Mouse (Mus musculus): ENCODE measurements around the gene D16Ertd472e. TPM values are rescaled to one million over a fixed set of nuclear protein-coding genes. Genes with fewer than 3 reads are reported as not detected.

Gene D16Ertd472e
- 8.9 and 10.5 TPM in 2 replicates for polyA plus RNA-seq (2016; fragmentation: Nextera tagmentation; extraction: Ambion mirVana)

DNA sequence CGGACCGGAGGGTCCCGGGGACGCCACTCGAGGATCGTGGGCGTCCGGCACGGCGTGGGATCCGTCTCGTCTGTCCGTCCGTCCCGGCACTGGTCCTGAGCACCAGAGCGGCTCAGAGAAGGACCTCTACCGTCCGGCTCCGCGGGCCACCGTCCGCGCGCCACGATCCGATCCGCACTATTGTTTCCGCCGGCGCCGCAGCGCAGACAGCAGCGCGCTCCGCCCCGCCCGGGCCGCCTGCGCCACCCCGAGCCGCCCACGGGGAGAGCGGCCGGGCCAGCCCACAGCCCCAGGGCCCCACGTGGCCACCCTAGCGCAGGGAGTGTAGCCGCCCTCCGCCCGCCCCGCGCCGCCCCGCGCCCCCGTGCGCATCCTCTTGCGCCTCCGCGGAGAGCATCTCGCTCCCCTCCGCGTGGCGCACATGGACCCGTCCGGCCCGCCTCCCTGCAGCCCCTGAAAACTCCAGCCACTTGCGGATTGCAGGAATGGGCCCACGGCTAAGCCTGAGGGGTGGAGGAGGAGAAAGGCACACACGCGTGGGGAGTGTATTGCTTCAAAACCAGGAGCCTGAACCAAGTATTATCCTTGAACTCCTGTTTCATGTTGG lies at the start of gene D16Ertd472e:
TSS of gene D16Ertd472e (minus strand) at position 231 of the 607 bp plus-strand sequence.
- Histone ChIP-seq H3K9ac (peak within 1 kb of the TSS; percentile 82), H3K4me3 (peak within 1 kb of the TSS; percentile 71), H3K4me1 (replicated peaks) (peaks cover 7% of the 10 kb centered on the region), H3K4me2 (peak within 1 kb of the TSS; percentile 71), H3K36me3 (no peaks in the 10 kb centered on the region), H3K27me3 (replicated peaks) (no peaks in the 10 kb centered on the region), H3K27ac (ENCODE audit: poor library complexity, severe bottlenecking) (peak within 1 kb of the TSS; percentile 80), H3K9me3 (replicated peaks) (no peaks in the 10 kb centered on the region; the same call in 1 of the 2 replicates)
- ATAC-seq (ENCODE audit: insufficient number of reproducible peaks, low FRiP score), result peak; percentile 96
- 1% methylated on average over 55 of the region's 70 CpGs for WGBS

DNA sequence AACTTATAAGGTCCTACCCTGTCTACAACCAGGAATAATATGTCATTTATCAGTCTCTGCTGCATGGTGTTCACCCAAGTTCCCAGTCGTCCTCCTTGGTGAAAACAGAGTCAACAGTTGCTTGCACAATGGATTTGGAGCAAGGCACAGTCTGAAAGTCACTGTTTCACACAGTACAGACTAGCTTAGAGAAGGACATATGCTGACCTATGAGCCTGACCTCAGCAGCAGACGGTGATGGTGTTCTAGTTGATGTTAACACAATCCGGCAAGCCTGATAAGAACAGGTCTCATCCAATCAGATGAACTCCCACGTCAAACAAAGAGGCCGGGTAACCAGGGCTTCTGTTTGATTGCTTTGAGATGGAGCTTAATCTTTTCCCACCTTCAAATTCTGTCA lies 46.2 kb upstream of the D16Ertd472e start:
- Histone ChIP-seq H3K9ac (no peak overlapping the region), H3K4me1 (replicated peaks) (no peaks in the 10 kb centered on the region), H3K27ac (ENCODE audit: poor library complexity, severe bottlenecking) (no peak overlapping the region), H3K4me3 (no peak overlapping the region), H3K36me3 (no peaks in the 10 kb centered on the region), H3K27me3 (replicated peaks) (no peaks in the 10 kb centered on the region), H3K9me3 (replicated peaks) (no peaks in the 10 kb centered on the region), H3K4me2 (no peak overlapping the region)
- WGBS, result 28% methylated on average over 5 of the region's 5 CpGs
- ATAC-seq (ENCODE audit: insufficient number of reproducible peaks, low FRiP score), result no peak

DNA sequence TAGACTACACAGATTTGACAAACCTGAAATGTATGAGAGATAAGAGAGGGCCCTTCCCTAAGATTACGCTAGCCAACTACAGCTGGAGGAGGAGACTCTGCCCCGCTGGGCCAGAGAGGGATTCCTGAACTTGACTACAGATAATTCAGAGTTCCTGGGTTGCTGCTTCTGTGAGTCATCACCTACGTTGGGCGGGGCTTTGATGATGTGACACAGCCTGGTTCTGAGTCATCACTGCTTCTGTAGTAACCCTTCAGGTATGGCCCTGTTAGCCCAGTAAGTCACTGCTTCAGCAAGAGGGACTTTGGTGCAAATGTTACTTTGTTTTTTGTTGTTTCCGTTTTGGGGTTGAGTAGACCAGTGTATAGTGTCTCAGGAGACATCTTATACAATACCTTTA lies 42.9 kb upstream of the D16Ertd472e start:
- no peak overlapping the region for H3K9ac ChIP-seq
- no peak overlapping the region for H3K4me3 ChIP-seq
- peak; percentile 29; the same call in 1 of the 2 replicates for ATAC-seq (ENCODE audit: insufficient number of reproducible peaks, low FRiP score)
- no peak overlapping the region for H3K4me2 ChIP-seq
- WGBS, result 38% methylated on average over 5 of the region's 5 CpGs
- H3K27ac ChIP-seq (ENCODE audit: poor library complexity, severe bottlenecking), result no peak overlapping the region
- no peaks in the 10 kb centered on the region for H3K4me1 ChIP-seq (replicated peaks)
- H3K27me3 ChIP-seq (replicated peaks), result no peaks in the 10 kb centered on the region
- no peaks in the 10 kb centered on the region for H3K36me3 ChIP-seq
- no peaks in the 10 kb centered on the region for H3K9me3 ChIP-seq (replicated peaks)

- no peak; the same call in 1 of the 2 replicates for ATAC-seq (ENCODE audit: insufficient number of reproducible peaks, low FRiP score)
- no peaks in the 10 kb centered on the region for H3K36me3 ChIP-seq
- H3K27ac ChIP-seq (ENCODE audit: poor library complexity, severe bottlenecking), result no peak overlapping the region
- WGBS, result 88% methylated on average over 11 of the region's 11 CpGs
- no peaks in the 10 kb centered on the region for H3K4me1 ChIP-seq (replicated peaks)
- H3K9me3 ChIP-seq (replicated peaks), result no peaks in the 10 kb centered on the region
- H3K27me3 ChIP-seq (replicated peaks), result no peaks in the 10 kb centered on the region
- H3K9ac ChIP-seq, result no peak overlapping the region
- no peak overlapping the region for H3K4me2 ChIP-seq
- H3K4me3 ChIP-seq, result no peak overlapping the region
Measured at GRCm38 (mm10) chr16:78617757-78618532, 41.4 kb upstream of the D16Ertd472e start.

DNA sequence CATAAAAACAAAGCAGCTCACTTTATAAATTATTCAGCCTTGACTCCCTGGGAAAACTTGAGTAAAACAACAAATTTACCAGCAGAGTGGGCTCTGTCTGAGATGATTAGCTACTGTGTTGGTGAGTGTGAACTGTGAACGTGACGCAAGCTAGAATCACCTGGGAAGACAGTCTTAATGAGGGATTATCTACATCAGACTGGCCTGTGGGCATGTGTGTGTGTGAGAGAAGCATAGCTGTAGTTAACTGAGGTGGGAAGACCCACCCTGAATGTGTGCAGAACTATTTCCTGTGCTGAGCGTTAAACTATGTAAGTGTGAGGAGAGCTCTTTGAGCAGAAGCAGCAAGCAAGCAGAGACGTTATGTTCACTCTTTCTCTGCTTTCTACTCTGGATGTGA lies 29.7 kb upstream of the D16Ertd472e start:
- no peaks in the 10 kb centered on the region for H3K27me3 ChIP-seq (replicated peaks)

GRCm38 (mm10) chr16:78598919-78599318 lies 22.4 kb upstream of the D16Ertd472e start:
- WGBS, result 86% methylated on average over 1 of the region's 1 CpGs
- Histone ChIP-seq H3K9me3 (replicated peaks) (peaks cover 7% of the 10 kb centered on the region), H3K4me2 (no peak overlapping the region), H3K27me3 (replicated peaks) (no peaks in the 10 kb centered on the region), H3K4me1 (replicated peaks) (no peaks in the 10 kb centered on the region), H3K36me3 (no peaks in the 10 kb centered on the region), H3K27ac (ENCODE audit: poor library complexity, severe bottlenecking) (no peak overlapping the region), H3K9ac (no peak overlapping the region), H3K4me3 (no peak overlapping the region)
- no peak for ATAC-seq (ENCODE audit: insufficient number of reproducible peaks, low FRiP score)

More for the DNA sequence above, 29.7 kb upstream of the D16Ertd472e start:
- no peak for ATAC-seq (ENCODE audit: insufficient number of reproducible peaks, low FRiP score)
- Histone ChIP-seq H3K27ac (ENCODE audit: poor library complexity, severe bottlenecking) (no peak overlapping the region), H3K4me1 (replicated peaks) (no peaks in the 10 kb centered on the region), H3K36me3 (no peaks in the 10 kb centered on the region), H3K4me2 (no peak overlapping the region), H3K9ac (no peak overlapping the region), H3K9me3 (replicated peaks) (peaks cover 7% of the 10 kb centered on the region), H3K4me3 (no peak overlapping the region)
- WGBS, result 60% methylated on average over 4 of the region's 4 CpGs

- no peak for ATAC-seq (ENCODE audit: insufficient number of reproducible peaks, low FRiP score)
- Histone ChIP-seq H3K4me2 (no peak overlapping the region), H3K27ac (ENCODE audit: poor library complexity, severe bottlenecking) (no peak overlapping the region), H3K4me3 (no peak overlapping the region), H3K27me3 (replicated peaks) (no peaks in the 10 kb centered on the region), H3K9ac (no peak overlapping the region), H3K36me3 (no peaks in the 10 kb centered on the region), H3K9me3 (replicated peaks) (no peaks in the 10 kb centered on the region), H3K4me1 (replicated peaks) (no peaks in the 10 kb centered on the region)
- WGBS, result 60% methylated on average over 2 of the region's 2 CpGs
Measured at GRCm38 (mm10) chr16:78596381-78596780, 19.9 kb upstream of the D16Ertd472e start.

DNA sequence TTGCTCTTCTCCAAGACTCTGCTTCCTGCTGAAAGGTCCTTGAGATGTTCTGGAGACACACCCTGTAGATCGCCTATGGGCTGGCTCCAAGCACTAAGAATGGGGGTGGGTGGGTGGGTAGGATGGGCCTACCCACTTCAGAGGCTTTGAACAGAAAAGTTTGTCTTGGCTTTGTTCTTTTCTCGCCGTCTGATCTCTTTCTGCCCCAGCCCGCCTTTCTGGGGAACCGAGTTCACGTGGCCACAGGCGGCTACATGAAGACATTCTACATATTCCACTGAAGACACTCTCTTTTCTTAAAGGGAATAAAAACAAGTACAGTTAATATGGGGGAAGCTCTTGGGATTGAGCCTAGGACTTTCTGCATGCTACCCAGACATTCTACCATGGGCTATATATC lies 19.3 kb upstream of the D16Ertd472e start:
- no peaks in the 10 kb centered on the region for H3K9me3 ChIP-seq (replicated peaks)
- no peaks in the 10 kb centered on the region for H3K4me1 ChIP-seq (replicated peaks)
- H3K27me3 ChIP-seq (replicated peaks), result no peaks in the 10 kb centered on the region
- no peak overlapping the region for H3K9ac ChIP-seq
- no peak overlapping the region for H3K27ac ChIP-seq (ENCODE audit: poor library complexity, severe bottlenecking)
- H3K4me2 ChIP-seq, result no peak overlapping the region
- 86% methylated on average over 7 of the region's 7 CpGs for WGBS
- no peaks in the 10 kb centered on the region for H3K36me3 ChIP-seq
- ATAC-seq (ENCODE audit: insufficient number of reproducible peaks, low FRiP score), result no peak
- H3K4me3 ChIP-seq, result no peak overlapping the region

- WGBS, result 58% methylated on average over 3 of the region's 3 CpGs
- no peaks in the 10 kb centered on the region for H3K36me3 ChIP-seq
- H3K27ac ChIP-seq (ENCODE audit: poor library complexity, severe bottlenecking), result no peak overlapping the region
- no peaks in the 10 kb centered on the region for H3K4me1 ChIP-seq (replicated peaks)
- H3K9ac ChIP-seq, result no peak overlapping the region
- H3K4me3 ChIP-seq, result no peak overlapping the region
- H3K9me3 ChIP-seq (replicated peaks), result no peaks in the 10 kb centered on the region
- no peaks in the 10 kb centered on the region for H3K27me3 ChIP-seq (replicated peaks)
- H3K4me2 ChIP-seq, result no peak overlapping the region
- ATAC-seq (ENCODE audit: insufficient number of reproducible peaks, low FRiP score), result no peak
Measured at GRCm38 (mm10) chr16:78594154-78594553, 17.6 kb upstream of the D16Ertd472e start.

- H3K9ac ChIP-seq, result no peak overlapping the region
- H3K4me2 ChIP-seq, result no peak overlapping the region
- H3K9me3 ChIP-seq (replicated peaks), result no peaks in the 10 kb centered on the region
- no peak overlapping the region for H3K27ac ChIP-seq (ENCODE audit: poor library complexity, severe bottlenecking)
- no peak overlapping the region for H3K4me3 ChIP-seq
- H3K36me3 ChIP-seq, result no peaks in the 10 kb centered on the region
- H3K27me3 ChIP-seq (replicated peaks), result no peaks in the 10 kb centered on the region
- ATAC-seq (ENCODE audit: insufficient number of reproducible peaks, low FRiP score), result no peak
- WGBS, result 79% methylated on average over 6 of the region's 6 CpGs
- H3K4me1 ChIP-seq (replicated peaks), result 0 out of 2 replicates have a peak, but pooled peaks cover under 1% of the 10 kb centered on the region
Measured at GRCm38 (mm10) chr16:78591130-78591529, 14.6 kb upstream of the D16Ertd472e start.

- no peak overlapping the region for H3K4me2 ChIP-seq
- H3K4me3 ChIP-seq, result no peak overlapping the region
- H3K27me3 ChIP-seq (replicated peaks), result no peaks in the 10 kb centered on the region
- no peaks in the 10 kb centered on the region for H3K36me3 ChIP-seq
- H3K27ac ChIP-seq (ENCODE audit: poor library complexity, severe bottlenecking), result no peak overlapping the region
- ATAC-seq (ENCODE audit: insufficient number of reproducible peaks, low FRiP score), result no peak
- H3K4me1 ChIP-seq (replicated peaks), result 0 out of 2 replicates have a peak, but pooled peaks cover 7% of the 10 kb centered on the region
- no peaks in the 10 kb centered on the region for H3K9me3 ChIP-seq (replicated peaks)
- 78% methylated on average over 2 of the region's 2 CpGs for WGBS
- no peak overlapping the region for H3K9ac ChIP-seq
Measured at GRCm38 (mm10) chr16:78588821-78589220, 12.3 kb upstream of the D16Ertd472e start.

Data from heart, embryonic 12.5 days (tissue).